Mouse (Mus musculus): Measurements from ENCODE around the gene Znhit6. TPM values are rescaled to one million over a fixed set of nuclear protein-coding genes. Genes with fewer than 3 reads are reported as not detected.
A peak's percentile ranks its signal among the peaks of the same experiment; 100 is the strongest.

The Znhit6 gene
- polyA plus RNA-seq, 1 experiment from 2014 or later: 43.0 TPM

- WGBS: 20% methylated on average over 17 of the region's 17 CpGs
- Histone ChIP-seq H3K4me2 (replicated peaks; ENCODE audit: low read depth, low read length) (no peak overlapping the region), H3K27me3 (ENCODE audit: control insufficient read depth, insufficient read depth, low read length) (no peaks in the 10 kb centered on the region), H3K27ac (ENCODE audit: low read depth, low read length) (0 out of 2 replicates have a peak overlapping the region, but pooled peaks have one; percentile 9), H3K36me3 (ENCODE audit: control insufficient read depth, insufficient read depth, low read length) (no peaks in the 10 kb centered on the region), H3K9ac (ENCODE audit: low read depth, low read length) (no peak overlapping the region), H3K4me3 (ENCODE audit: low read depth, low read length) (no peak overlapping the region), H3K9me3 (ENCODE audit: control insufficient read depth, low read length) (no peaks in the 10 kb centered on the region), H3K4me1 (replicated peaks; ENCODE audit: control insufficient read depth, insufficient read depth, low read length) (no peaks in the 10 kb centered on the region)
- ATAC-seq (ENCODE audit: low FRiP score) (peak; percentile 41; the same call in 1 of the 2 replicates), DNase-seq (ENCODE audit: low spot score) (peak; percentile 31)
These were observed 38.5 kb downstream of the Znhit6 start for GRCm38 (mm10) chr3:145614362-145615115.

- H3K4me2 ChIP-seq (replicated peaks; ENCODE audit: low read depth, low read length): no peak overlapping the region
- no peak overlapping the region for H3K4me3 ChIP-seq (ENCODE audit: low read depth, low read length)
- no peaks in the 10 kb centered on the region for H3K4me1 ChIP-seq (replicated peaks; ENCODE audit: control insufficient read depth, insufficient read depth, low read length)
- H3K9ac ChIP-seq (ENCODE audit: low read depth, low read length): no peak overlapping the region
- 73% methylated on average over 9 of the region's 9 CpGs for WGBS
- H3K27ac ChIP-seq (ENCODE audit: low read depth, low read length): no peak overlapping the region
- DNase-seq (ENCODE audit: low spot score) (no peak), ATAC-seq (ENCODE audit: low FRiP score) (no peak)
- no peaks in the 10 kb centered on the region for H3K9me3 ChIP-seq (ENCODE audit: control insufficient read depth, low read length)
- H3K27me3 ChIP-seq (ENCODE audit: control insufficient read depth, insufficient read depth, low read length): no peaks in the 10 kb centered on the region
- H3K36me3 ChIP-seq (ENCODE audit: control insufficient read depth, insufficient read depth, low read length): no peaks in the 10 kb centered on the region
These were observed 42.3 kb downstream of the Znhit6 start for GRCm38 (mm10) chr3:145618299-145618698.

- no peak overlapping the region for H3K9ac ChIP-seq (ENCODE audit: low read depth, low read length)
- no peak overlapping the region for H3K4me2 ChIP-seq (replicated peaks; ENCODE audit: low read depth, low read length)
- H3K36me3 ChIP-seq (ENCODE audit: control insufficient read depth, insufficient read depth, low read length): no peaks in the 10 kb centered on the region
- 90% methylated on average over 17 of the region's 17 CpGs for WGBS
- H3K4me1 ChIP-seq (replicated peaks; ENCODE audit: control insufficient read depth, insufficient read depth, low read length): no peaks in the 10 kb centered on the region
- H3K27ac ChIP-seq (ENCODE audit: low read depth, low read length): no peak overlapping the region
- no peak overlapping the region for H3K4me3 ChIP-seq (ENCODE audit: low read depth, low read length)
- H3K27me3 ChIP-seq (ENCODE audit: control insufficient read depth, insufficient read depth, low read length): no peaks in the 10 kb centered on the region
- no peak for ATAC-seq (ENCODE audit: low FRiP score)
- no peaks in the 10 kb centered on the region for H3K9me3 ChIP-seq (ENCODE audit: control insufficient read depth, low read length)
- DNase-seq (ENCODE audit: low spot score): no peak
These were observed 43.8 kb downstream of the Znhit6 start for GRCm38 (mm10) chr3:145619621-145620365.

GRCm38 (mm10) chr3:145621209-145621608 lies 45.2 kb downstream of the Znhit6 start:
- Histone ChIP-seq H3K4me1 (replicated peaks; ENCODE audit: control insufficient read depth, insufficient read depth, low read length) (no peaks in the 10 kb centered on the region), H3K4me3 (ENCODE audit: low read depth, low read length) (no peak overlapping the region), H3K4me2 (replicated peaks; ENCODE audit: low read depth, low read length) (no peak overlapping the region), H3K27ac (ENCODE audit: low read depth, low read length) (no peak overlapping the region), H3K36me3 (ENCODE audit: control insufficient read depth, insufficient read depth, low read length) (no peaks in the 10 kb centered on the region), H3K27me3 (ENCODE audit: control insufficient read depth, insufficient read depth, low read length) (no peaks in the 10 kb centered on the region), H3K9me3 (ENCODE audit: control insufficient read depth, low read length) (no peaks in the 10 kb centered on the region), H3K9ac (ENCODE audit: low read depth, low read length) (no peak overlapping the region)
- ATAC-seq (ENCODE audit: low FRiP score) (no peak), DNase-seq (ENCODE audit: low spot score) (no peak)
- WGBS: 92% methylated on average over 4 of the region's 4 CpGs

GRCm38 (mm10) chr3:145623047-145623446 lies 47.0 kb downstream of the Znhit6 start:
- Histone ChIP-seq H3K4me2 (replicated peaks; ENCODE audit: low read depth, low read length) (no peak overlapping the region), H3K36me3 (ENCODE audit: control insufficient read depth, insufficient read depth, low read length) (no peaks in the 10 kb centered on the region), H3K4me3 (ENCODE audit: low read depth, low read length) (no peak overlapping the region), H3K9ac (ENCODE audit: low read depth, low read length) (no peak overlapping the region), H3K27me3 (ENCODE audit: control insufficient read depth, insufficient read depth, low read length) (no peaks in the 10 kb centered on the region), H3K4me1 (replicated peaks; ENCODE audit: control insufficient read depth, insufficient read depth, low read length) (no peaks in the 10 kb centered on the region), H3K27ac (ENCODE audit: low read depth, low read length) (no peak overlapping the region), H3K9me3 (ENCODE audit: control insufficient read depth, low read length) (no peaks in the 10 kb centered on the region)
- WGBS: 63% methylated on average over 12 of the region's 12 CpGs
- DNase-seq (ENCODE audit: low spot score): peak; percentile 47
- ATAC-seq (ENCODE audit: low FRiP score): peak; percentile 68

- H3K4me1 ChIP-seq (replicated peaks; ENCODE audit: control insufficient read depth, insufficient read depth, low read length): no peaks in the 10 kb centered on the region
- H3K9ac ChIP-seq (ENCODE audit: low read depth, low read length): no peak overlapping the region
- no peak for ATAC-seq (ENCODE audit: low FRiP score)
- no peak overlapping the region for H3K4me2 ChIP-seq (replicated peaks; ENCODE audit: low read depth, low read length)
- no peaks in the 10 kb centered on the region for H3K9me3 ChIP-seq (ENCODE audit: control insufficient read depth, low read length)
- WGBS: 86% methylated on average over 4 of the region's 4 CpGs
- no peak for DNase-seq (ENCODE audit: low spot score)
- no peaks in the 10 kb centered on the region for H3K27me3 ChIP-seq (ENCODE audit: control insufficient read depth, insufficient read depth, low read length)
- H3K4me3 ChIP-seq (ENCODE audit: low read depth, low read length): no peak overlapping the region
- H3K36me3 ChIP-seq (ENCODE audit: control insufficient read depth, insufficient read depth, low read length): no peaks in the 10 kb centered on the region
- H3K27ac ChIP-seq (ENCODE audit: low read depth, low read length): no peak overlapping the region
These were observed 48.8 kb downstream of the Znhit6 start for GRCm38 (mm10) chr3:145624786-145625185.

GRCm38 (mm10) chr3:145625546-145625945 lies 49.5 kb downstream of the Znhit6 start:
- H3K4me1 ChIP-seq (replicated peaks; ENCODE audit: control insufficient read depth, insufficient read depth, low read length): no peaks in the 10 kb centered on the region
- H3K36me3 ChIP-seq (ENCODE audit: control insufficient read depth, insufficient read depth, low read length): no peaks in the 10 kb centered on the region
- ATAC-seq (ENCODE audit: low FRiP score) (no peak), DNase-seq (ENCODE audit: low spot score) (no peak)
- no peak overlapping the region for H3K9ac ChIP-seq (ENCODE audit: low read depth, low read length)
- no peak overlapping the region for H3K4me2 ChIP-seq (replicated peaks; ENCODE audit: low read depth, low read length)
- WGBS: 89% methylated on average over 9 of the region's 9 CpGs
- H3K27me3 ChIP-seq (ENCODE audit: control insufficient read depth, insufficient read depth, low read length): no peaks in the 10 kb centered on the region
- H3K27ac ChIP-seq (ENCODE audit: low read depth, low read length): no peak overlapping the region
- H3K4me3 ChIP-seq (ENCODE audit: low read depth, low read length): no peak overlapping the region
- no peaks in the 10 kb centered on the region for H3K9me3 ChIP-seq (ENCODE audit: control insufficient read depth, low read length)

- Histone ChIP-seq H3K9ac (ENCODE audit: low read depth, low read length) (no peak overlapping the region), H3K27me3 (ENCODE audit: control insufficient read depth, insufficient read depth, low read length) (no peaks in the 10 kb centered on the region), H3K36me3 (ENCODE audit: control insufficient read depth, insufficient read depth, low read length) (no peaks in the 10 kb centered on the region), H3K9me3 (ENCODE audit: control insufficient read depth, low read length) (no peaks in the 10 kb centered on the region), H3K4me1 (replicated peaks; ENCODE audit: control insufficient read depth, insufficient read depth, low read length) (no peaks in the 10 kb centered on the region), H3K27ac (ENCODE audit: low read depth, low read length) (no peak overlapping the region), H3K4me3 (ENCODE audit: low read depth, low read length) (no peak overlapping the region), H3K4me2 (replicated peaks; ENCODE audit: low read depth, low read length) (no peak overlapping the region)
- ATAC-seq (ENCODE audit: low FRiP score): no peak
- no peak for DNase-seq (ENCODE audit: low spot score)
- WGBS: 89% methylated on average over 1 of the region's 1 CpGs
These were observed 50.1 kb downstream of the Znhit6 start for GRCm38 (mm10) chr3:145626063-145626462.

GRCm38 (mm10) chr3:145627830-145628229 lies 51.8 kb downstream of the Znhit6 start:
- no peak overlapping the region for H3K4me3 ChIP-seq (ENCODE audit: low read depth, low read length)
- WGBS: 82% methylated on average over 3 of the region's 3 CpGs

More at GRCm38 (mm10) chr3:145627830-145628229, 51.8 kb downstream of the Znhit6 start:
- peak; percentile 55 for DNase-seq (ENCODE audit: low spot score)
- no peak overlapping the region for H3K27ac ChIP-seq (ENCODE audit: low read depth, low read length)
- no peak overlapping the region for H3K4me2 ChIP-seq (replicated peaks; ENCODE audit: low read depth, low read length)
- no peak for ATAC-seq (ENCODE audit: low FRiP score)
- no peaks in the 10 kb centered on the region for H3K4me1 ChIP-seq (replicated peaks; ENCODE audit: control insufficient read depth, insufficient read depth, low read length)
- no peaks in the 10 kb centered on the region for H3K9me3 ChIP-seq (ENCODE audit: control insufficient read depth, low read length)
- no peaks in the 10 kb centered on the region for H3K36me3 ChIP-seq (ENCODE audit: control insufficient read depth, insufficient read depth, low read length)
- no peaks in the 10 kb centered on the region for H3K27me3 ChIP-seq (ENCODE audit: control insufficient read depth, insufficient read depth, low read length)
- H3K9ac ChIP-seq (ENCODE audit: low read depth, low read length): no peak overlapping the region

All from hindbrain, embryonic 11.5 days (tissue).